Mouse (Mus musculus) layer of hippocampus, postnatal 25 days (tissue): ENCODE measurements at regions not wholly inside any gene's neighbourhood (a gene's known extent, or its start where the extent isn't known, plus 50 kb on each side); places are given as distances from the start of the nearest gene placed in this dataset.
A peak's percentile ranks its signal among the peaks of the same experiment; 100 is the strongest.

Experiments used
- DNase-seq, 2 experiments: peaks; one replicate each; pipeline ENCODE4 v3.0.0; 2022; ENCODE audit warnings: mixed read lengths in 2 of 2, low spot score in 1 of 2; ENCODE audit errors: extremely low spot score in 1 of 2

GRCm38 (mm10) chr5:126538072-126538471, 703.5 kb upstream of the Tmem132c start:
- no peak for DNase-seq

DNA sequence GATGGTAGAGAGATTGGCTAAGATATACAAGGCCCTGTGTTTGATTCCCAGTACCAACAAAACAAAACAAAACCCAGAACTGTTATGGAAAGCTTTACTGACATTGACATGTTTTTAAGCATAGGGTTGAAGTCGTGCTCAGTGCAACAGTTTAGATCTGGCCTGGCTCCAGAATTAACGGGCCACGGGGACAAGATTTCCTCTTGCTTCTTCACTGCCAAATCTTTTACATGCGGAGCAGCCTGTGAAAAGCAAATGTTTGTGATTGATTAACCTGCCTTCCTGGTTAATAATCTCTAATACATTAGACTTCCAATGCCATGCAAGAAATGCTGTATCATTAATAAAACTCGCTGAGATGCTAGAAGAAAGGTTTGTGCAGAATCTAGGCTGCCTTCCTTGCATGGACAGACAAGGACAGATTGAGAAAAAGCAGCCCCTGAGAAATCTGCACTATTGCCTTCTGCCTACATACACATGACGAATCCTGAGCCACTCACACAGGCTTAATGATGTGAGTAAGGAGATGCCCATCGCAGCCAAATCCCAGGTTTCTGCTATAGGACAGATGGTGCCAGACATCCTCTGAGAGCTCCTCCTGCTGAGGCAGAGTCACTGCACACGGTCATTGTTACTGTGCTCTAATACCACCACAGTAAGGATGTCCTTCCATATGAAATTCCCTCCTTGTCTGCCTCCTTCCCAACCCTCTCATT, 697.2 kb upstream of the Tmem132c start:
- no peak for DNase-seq

GRCm38 (mm10) chr5:126547841-126548240, 693.8 kb upstream of the Tmem132c start:
- no peak for DNase-seq

GRCm38 (mm10) chr5:126551676-126552075, 689.9 kb upstream of the Tmem132c start:
- DNase-seq = no peak

DNA sequence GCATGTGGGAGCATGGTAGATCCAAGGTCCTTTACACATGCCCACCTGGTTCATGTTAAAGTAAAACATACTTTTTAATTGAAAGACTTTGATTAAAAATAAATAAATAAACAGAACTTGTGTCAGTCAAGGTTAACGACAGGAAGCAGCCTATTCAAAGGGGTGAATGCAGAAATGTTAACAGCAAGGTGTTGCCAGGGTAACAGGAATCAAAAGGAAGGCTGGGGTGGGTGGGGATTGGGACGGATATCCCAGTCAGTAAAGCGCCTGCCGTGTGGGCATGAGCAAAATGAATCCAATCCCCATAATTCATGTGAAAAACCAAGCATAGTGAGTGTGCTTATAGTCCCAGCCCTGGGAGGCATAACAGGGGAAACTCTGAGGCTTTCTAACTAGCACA, 682.6 kb upstream of the Tmem132c start:
- no peak for DNase-seq

DNA sequence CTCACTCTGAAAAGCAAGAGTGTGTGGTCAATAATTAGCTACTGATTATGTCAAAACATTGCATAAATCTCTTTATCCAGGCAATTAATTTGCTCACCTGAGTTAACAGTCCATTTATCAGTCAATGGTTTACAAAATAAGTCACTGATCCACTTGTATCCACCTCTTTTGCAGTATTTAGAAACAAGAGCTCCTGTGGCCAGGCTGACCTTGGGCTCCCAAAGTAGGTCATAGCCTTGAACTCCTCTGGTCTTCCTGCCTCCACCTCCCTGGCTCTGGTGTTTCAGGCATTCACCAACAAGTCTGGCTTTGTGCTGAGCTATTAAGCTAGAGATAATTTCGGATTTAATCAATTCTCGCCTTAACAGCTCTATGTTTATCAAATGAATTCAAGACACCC, 675.8 kb upstream of the Tmem132c start:
- no peak for DNase-seq

GRCm38 (mm10) chr5:126566226-126566625, 675.4 kb upstream of the Tmem132c start:
- DNase-seq = no peak

GRCm38 (mm10) chr5:126573766-126574165, 667.8 kb upstream of the Tmem132c start:
- DNase-seq = no peak

DNA sequence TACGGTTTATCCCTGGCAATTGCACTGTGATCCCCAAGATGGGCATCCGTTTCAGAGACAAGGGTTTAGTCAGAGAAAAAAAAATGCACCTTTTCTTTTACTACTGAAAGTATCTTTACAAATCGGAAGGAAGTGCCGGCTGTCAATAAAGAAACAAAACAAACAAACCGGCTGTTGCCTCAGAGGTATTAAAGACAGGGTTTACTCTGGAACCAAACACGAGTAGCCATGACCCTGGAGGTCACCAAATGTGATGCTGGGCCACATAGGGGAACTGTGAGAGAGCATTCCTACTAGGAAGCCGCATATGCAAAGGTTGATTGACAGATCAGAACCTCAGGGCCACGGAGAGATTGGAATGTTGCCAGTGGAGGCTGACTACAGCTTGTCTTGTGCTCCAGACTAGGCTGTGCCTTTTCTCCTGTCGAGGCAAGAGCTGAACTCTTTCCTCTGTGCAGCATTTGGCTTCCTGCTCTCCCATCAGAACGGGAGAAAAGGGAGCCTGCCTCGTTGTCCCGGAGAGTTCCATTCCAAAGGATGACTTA, 643.8 kb upstream of the Tmem132c start:
- no peak for DNase-seq

DNA sequence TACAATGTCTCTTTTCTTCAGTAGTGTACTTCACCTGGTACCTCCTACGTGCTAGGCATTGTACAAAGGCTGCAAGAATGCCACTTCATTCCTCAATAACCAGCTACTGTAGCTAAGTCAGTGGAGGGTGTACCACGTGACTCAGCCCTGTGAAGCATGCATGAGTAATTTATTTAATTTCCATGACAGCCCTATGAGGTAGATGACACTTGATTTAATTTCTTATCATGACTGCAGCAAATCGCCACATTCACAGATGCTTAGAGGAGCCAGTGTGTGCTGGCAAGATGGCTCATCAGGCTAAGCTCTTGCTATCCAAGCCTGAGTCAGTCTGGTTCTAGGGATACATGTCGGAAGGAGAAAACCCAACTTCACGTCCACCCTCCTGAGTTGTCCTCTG, 642.0 kb upstream of the Tmem132c start:
- DNase-seq = no peak

- DNase-seq = no peak
Observed at GRCm38 (mm10) chr5:126606756-126607155, 634.9 kb upstream of the Tmem132c start.

DNA sequence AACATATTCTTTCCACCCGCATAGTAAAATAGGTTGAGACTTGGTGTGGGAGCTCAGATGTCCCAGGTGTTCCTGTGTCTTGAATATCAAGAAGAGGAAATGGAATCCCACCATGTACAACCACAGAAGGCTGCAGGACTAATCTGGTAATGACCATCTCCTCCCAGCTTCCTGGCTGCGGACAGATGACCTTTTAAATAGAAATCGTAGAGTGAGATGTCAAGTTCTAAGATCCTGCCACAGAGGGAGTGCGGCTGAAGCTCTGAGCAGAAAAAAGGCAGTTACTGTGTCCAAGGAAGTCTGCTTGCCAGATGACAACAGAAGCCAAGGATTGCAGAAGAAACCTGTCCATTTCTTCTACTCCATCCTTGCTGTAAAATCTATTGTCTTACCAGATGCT, 629.0 kb upstream of the Tmem132c start:
- DNase-seq = no peak

GRCm38 (mm10) chr5:126622551-126622950, 619.1 kb upstream of the Tmem132c start:
- no peak for DNase-seq

- DNase-seq = peak; percentile 61 to 86
Observed at GRCm38 (mm10) chr5:126623205-126623604, 618.4 kb upstream of the Tmem132c start.

DNA sequence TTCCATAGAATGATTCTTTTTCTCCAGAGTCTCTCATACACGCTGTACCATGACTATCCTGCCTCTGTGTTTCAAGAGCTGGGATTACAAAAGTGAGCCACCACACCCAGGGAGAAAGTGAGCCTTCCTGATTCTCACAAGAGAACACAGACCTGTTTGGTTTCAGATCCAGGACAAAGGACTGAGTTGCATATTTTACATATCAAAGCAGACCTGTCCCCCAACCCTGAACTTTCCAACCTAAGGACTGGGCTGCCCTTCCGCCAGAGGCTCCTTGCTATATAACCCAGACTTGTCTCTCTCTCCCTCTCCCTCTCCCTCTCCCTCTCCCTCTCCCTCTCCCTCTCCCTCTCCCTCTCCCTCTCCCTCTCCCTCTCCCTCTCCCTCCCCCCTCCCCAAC, 611.8 kb upstream of the Tmem132c start:
- no peak for DNase-seq

DNA sequence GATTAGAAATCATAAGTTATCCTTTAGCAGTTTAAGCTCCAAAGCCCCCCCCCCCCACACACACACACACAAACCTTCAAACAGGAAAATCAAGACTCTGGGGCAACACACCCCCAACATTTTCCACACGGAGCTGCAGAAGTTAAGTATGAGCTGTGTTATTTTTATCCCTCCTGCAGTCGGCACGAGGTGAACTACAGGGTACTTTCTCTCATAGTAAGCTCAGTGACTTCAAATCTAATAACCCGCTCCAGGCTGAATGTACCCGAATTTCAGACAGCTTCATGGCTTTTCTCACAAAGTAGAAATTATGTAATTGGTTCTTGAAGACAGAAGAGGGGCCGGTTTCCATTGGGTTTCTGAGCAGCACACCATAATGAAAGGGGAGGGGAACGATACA, 591.2 kb upstream of the Tmem132c start:
- no peak for DNase-seq

GRCm38 (mm10) chr5:126651367-126651766, 590.2 kb upstream of the Tmem132c start:
- DNase-seq = peak in 1 of 2 experiments; percentile 17

GRCm38 (mm10) chr5:126662648-126663047, 579.0 kb upstream of the Tmem132c start:
- DNase-seq = no peak

- DNase-seq = peak; percentile 18 to 61
Observed at GRCm38 (mm10) chr5:126671156-126671555, 570.5 kb upstream of the Tmem132c start.

- DNase-seq = no peak
Observed at GRCm38 (mm10) chr5:126680262-126680661, 561.3 kb upstream of the Tmem132c start.

- no peak for DNase-seq
Observed at GRCm38 (mm10) chr5:126699314-126699713, 542.3 kb upstream of the Tmem132c start.

- DNase-seq = no peak
Observed at GRCm38 (mm10) chr5:126703516-126704282, 537.9 kb upstream of the Tmem132c start.
